Mouse (Mus musculus) intestine, embryonic 15.5 days (tissue): ENCODE measurements at regions not wholly inside any gene's neighbourhood (a gene's known extent, or its start where the extent isn't known, plus 50 kb on each side); places are given as distances from the start of the nearest gene placed in this dataset.
"Not testable (repeated sequence)": the region's sequence is repeated elsewhere in the genome, so short reads cannot be mapped to it uniquely, and the experiment has no call there.

Experiments
- ATAC-seq: fragments of 200-750 bp; cut with Nextera tagmentation; 2 replicates; pipeline ENCODE4 v1.8.0; 2017; ENCODE audit warnings: moderate TSS enrichment, moderate library complexity
- H3K27ac ChIP-seq: fragments of 300-500 bp; sonication (generic); 2 replicates; pipeline ENCODE4 v1.5.1; 2015; ENCODE audit warnings: mild to moderate bottlenecking, inconsistent platforms
- H3K27me3 ChIP-seq: fragments of 300-500 bp; sonication (generic); replicated peaks from 2 replicates; pipeline ENCODE4 v1.6.1; 2015; ENCODE audit warnings: inconsistent platforms
- H3K36me3 ChIP-seq: fragments of 300-500 bp; sonication (generic); 2 replicates; pipeline ENCODE4 v1.6.1; 2015; ENCODE audit warnings: inconsistent platforms
- H3K4me1 ChIP-seq: fragments of 300-500 bp; sonication (generic); replicated peaks from 2 replicates; pipeline ENCODE4 v1.6.1; 2015; ENCODE audit warnings: inconsistent platforms
- H3K4me2 ChIP-seq: fragments of 300-500 bp; sonication (generic); replicated peaks from 2 replicates; pipeline ENCODE4 v1.6.1; 2015; ENCODE audit warnings: mild to moderate bottlenecking, inconsistent platforms
- H3K4me3 ChIP-seq: fragments of 300-500 bp; sonication (generic); replicated peaks from 2 replicates; pipeline ENCODE4 v1.5.1; 2015; ENCODE audit warnings: inconsistent platforms
- H3K9ac ChIP-seq: fragments of 300-500 bp; sonication (generic); 2 replicates; pipeline ENCODE4 v1.6.1; 2015; ENCODE audit warnings: inconsistent platforms
- H3K9me3 ChIP-seq: fragments of 300-500 bp; sonication (generic); 2 replicates; pipeline ENCODE4 v1.6.1; 2016; ENCODE audit warnings: inconsistent platforms
- WGBS: fragments of 180-500 bp; shearing (Covaris S2); methylation state at CpG from one replicate; pipeline ENCODE4 v1.1.7; 2015; 5-methylcytosine and 5-hydroxymethylcytosine counted together

- H3K4me1 ChIP-seq = peaks cover 14% of the 10 kb centered on the region
- H3K9me3 ChIP-seq = no peaks in the 10 kb centered on the region
- no peak overlapping the region for H3K27ac ChIP-seq
- WGBS = 3% methylated on average over 42 of the region's 42 CpGs
- peak overlapping the region; percentile 15 for H3K4me3 ChIP-seq
- no peak overlapping the region for H3K9ac ChIP-seq
- H3K36me3 ChIP-seq = no peaks in the 10 kb centered on the region
- H3K4me2 ChIP-seq = peak overlapping the region; percentile 50
- peaks cover 55% of the 10 kb centered on the region for H3K27me3 ChIP-seq
- ATAC-seq = peak; percentile 25; the same call in 1 of the 2 replicates
These were observed 85.7 kb downstream of the Nr2f2 start for GRCm38 (mm10) chr7:70280643-70281380.

- H3K9me3 ChIP-seq = no peaks in the 10 kb centered on the region
- peaks cover 14% of the 10 kb centered on the region for H3K4me1 ChIP-seq
- WGBS = 2% methylated on average over 31 of the region's 31 CpGs
- ATAC-seq = no peak
- H3K4me3 ChIP-seq = peak overlapping the region; percentile 15
- no peaks in the 10 kb centered on the region for H3K36me3 ChIP-seq
- peak overlapping the region; percentile 50 for H3K4me2 ChIP-seq
- H3K27me3 ChIP-seq = peaks cover 49% of the 10 kb centered on the region
- no peak overlapping the region for H3K9ac ChIP-seq
- no peak overlapping the region for H3K27ac ChIP-seq
These were observed 86.5 kb downstream of the Nr2f2 start for GRCm38 (mm10) chr7:70279927-70280642.

GRCm38 (mm10) chr7:70279101-70279500, 87.4 kb downstream of the Nr2f2 start:
- ATAC-seq = no peak
- peaks cover 47% of the 10 kb centered on the region for H3K27me3 ChIP-seq
- WGBS = 12% methylated on average over 3 of the region's 3 CpGs

GRCm38 (mm10) chr7:70276078-70276477, 90.5 kb downstream of the Nr2f2 start:
- Histone ChIP-seq H3K27ac (no peak overlapping the region), H3K9ac (no peak overlapping the region), H3K4me3 (no peak overlapping the region), H3K27me3 (peaks cover 21% of the 10 kb centered on the region), H3K4me1 (peaks cover 10% of the 10 kb centered on the region), H3K9me3 (no peaks in the 10 kb centered on the region), H3K36me3 (no peaks in the 10 kb centered on the region), H3K4me2 (no peak overlapping the region)
- 63% methylated on average over 2 of the region's 2 CpGs for WGBS
- no peak for ATAC-seq

More at GRCm38 (mm10) chr7:70279101-70279500, 87.4 kb downstream of the Nr2f2 start:
- Histone ChIP-seq H3K4me3 (no peak overlapping the region), H3K27ac (no peak overlapping the region), H3K9me3 (no peaks in the 10 kb centered on the region), H3K9ac (no peak overlapping the region), H3K4me1 (peaks cover 14% of the 10 kb centered on the region), H3K36me3 (no peaks in the 10 kb centered on the region), H3K4me2 (no peak overlapping the region)

GRCm38 (mm10) chr7:70274312-70274711, 92.2 kb downstream of the Nr2f2 start:
- H3K27me3 ChIP-seq = peaks cover 9% of the 10 kb centered on the region; the same call in 1 of the 2 replicates
- no peak overlapping the region for H3K4me3 ChIP-seq
- no peak overlapping the region for H3K4me2 ChIP-seq
- WGBS = 26% methylated on average over 2 of the region's 2 CpGs
- H3K9ac ChIP-seq = no peak overlapping the region
- no peak for ATAC-seq
- no peak overlapping the region for H3K27ac ChIP-seq
- H3K4me1 ChIP-seq = no peaks in the 10 kb centered on the region
- H3K9me3 ChIP-seq = no peaks in the 10 kb centered on the region
- H3K36me3 ChIP-seq = no peaks in the 10 kb centered on the region

GRCm38 (mm10) chr7:70267075-70267474, 99.5 kb downstream of the Nr2f2 start:
- H3K36me3 ChIP-seq = no peaks in the 10 kb centered on the region
- ATAC-seq = no peak
- WGBS = 66% methylated on average over 4 of the region's 4 CpGs
- H3K27ac ChIP-seq = no peak overlapping the region
- H3K4me1 ChIP-seq = no peaks in the 10 kb centered on the region
- H3K27me3 ChIP-seq = no peaks in the 10 kb centered on the region
- no peak overlapping the region for H3K4me3 ChIP-seq
- no peak overlapping the region for H3K4me2 ChIP-seq
- H3K9me3 ChIP-seq = no peaks in the 10 kb centered on the region
- no peak overlapping the region for H3K9ac ChIP-seq

- no peak overlapping the region for H3K4me3 ChIP-seq
These were observed 109.7 kb downstream of the Nr2f2 start for GRCm38 (mm10) chr7:70256806-70257205.

GRCm38 (mm10) chr7:70255072-70255471, 111.5 kb downstream of the Nr2f2 start:
- no peak for ATAC-seq
- 78% methylated on average over 3 of the region's 3 CpGs for WGBS

More at GRCm38 (mm10) chr7:70256806-70257205, 109.7 kb downstream of the Nr2f2 start:
- H3K27ac ChIP-seq = no peak overlapping the region
- H3K9me3 ChIP-seq = no peaks in the 10 kb centered on the region
- no peaks in the 10 kb centered on the region for H3K36me3 ChIP-seq
- WGBS = 93% methylated on average over 4 of the region's 4 CpGs
- no peaks in the 10 kb centered on the region for H3K27me3 ChIP-seq
- H3K4me1 ChIP-seq = no peaks in the 10 kb centered on the region
- no peak overlapping the region for H3K4me2 ChIP-seq
- ATAC-seq = no peak
- H3K9ac ChIP-seq = no peak overlapping the region

GRCm38 (mm10) chr7:70253275-70253674, 113.3 kb downstream of the Nr2f2 start:
- Histone ChIP-seq H3K4me3 (no peak overlapping the region), H3K27me3 (no peaks in the 10 kb centered on the region), H3K9me3 (no peaks in the 10 kb centered on the region), H3K9ac (no peak overlapping the region), H3K36me3 (no peaks in the 10 kb centered on the region), H3K27ac (no peak overlapping the region), H3K4me2 (peak overlapping the region; percentile 44), H3K4me1 (no peaks in the 10 kb centered on the region)
- peak; percentile 87 for ATAC-seq
- WGBS = 56% methylated on average over 4 of the region's 4 CpGs

More at GRCm38 (mm10) chr7:70255072-70255471, 111.5 kb downstream of the Nr2f2 start:
- Histone ChIP-seq H3K9me3 (no peaks in the 10 kb centered on the region), H3K4me3 (no peak overlapping the region), H3K4me2 (no peak overlapping the region), H3K4me1 (no peaks in the 10 kb centered on the region), H3K9ac (no peak overlapping the region), H3K27me3 (no peaks in the 10 kb centered on the region), H3K36me3 (no peaks in the 10 kb centered on the region), H3K27ac (no peak overlapping the region)

GRCm38 (mm10) chr7:70239059-70239458, 127.5 kb downstream of the Nr2f2 start:
- H3K9ac ChIP-seq, ATAC-seq, H3K4me1 ChIP-seq, H3K36me3 ChIP-seq, H3K27me3 ChIP-seq, H3K9me3 ChIP-seq, H3K27ac ChIP-seq, H3K4me2 ChIP-seq, H3K4me3 ChIP-seq: not testable (repeated sequence)
- 81% methylated on average over 9 of the region's 9 CpGs for WGBS

GRCm38 (mm10) chr7:70219310-70219709, 147.2 kb downstream of the Nr2f2 start:
- Histone ChIP-seq H3K4me1 (no peaks in the 10 kb centered on the region), H3K36me3 (no peaks in the 10 kb centered on the region), H3K27ac (no peak overlapping the region), H3K4me3 (no peak overlapping the region), H3K9ac (no peak overlapping the region), H3K4me2 (no peak overlapping the region), H3K9me3 (no peaks in the 10 kb centered on the region), H3K27me3 (no peaks in the 10 kb centered on the region)
- peak; percentile 56; the same call in 1 of the 2 replicates for ATAC-seq
- WGBS = 40% methylated on average over 6 of the region's 6 CpGs

- ATAC-seq = peak; percentile 58; the same call in 1 of the 2 replicates
- Histone ChIP-seq H3K36me3 (no peaks in the 10 kb centered on the region), H3K9me3 (no peaks in the 10 kb centered on the region), H3K4me3 (no peak overlapping the region), H3K4me2 (no peak overlapping the region), H3K27me3 (no peaks in the 10 kb centered on the region), H3K9ac (no peak overlapping the region), H3K27ac (no peak overlapping the region), H3K4me1 (no peaks in the 10 kb centered on the region)
- WGBS = 79% methylated on average over 2 of the region's 2 CpGs
These were observed 149.4 kb downstream of the Nr2f2 start for GRCm38 (mm10) chr7:70217137-70217536.
